ENCODE assay signal across 21 mouse cellular contexts in the genomic region with DNA sequence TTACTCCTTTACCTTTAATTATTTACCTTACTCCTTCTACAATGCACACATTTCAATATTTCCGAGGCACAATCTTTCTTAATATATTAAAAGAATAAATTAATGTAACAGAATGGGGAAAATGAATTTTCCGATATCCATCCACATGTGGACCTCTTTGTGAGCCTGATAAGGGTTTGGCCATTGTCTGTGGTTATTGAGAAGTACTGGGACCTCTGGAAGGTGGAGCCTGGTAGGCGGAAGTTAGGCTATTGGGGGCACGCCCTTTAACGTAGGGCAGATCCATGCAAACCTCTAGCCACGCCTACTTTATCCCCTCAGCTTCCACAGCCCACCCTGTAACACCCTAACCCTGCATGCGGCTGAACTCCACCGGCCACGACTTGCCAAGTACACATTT. TPM values are rescaled to one million over a fixed set of nuclear protein-coding genes. Genes with fewer than 3 reads are reported as not detected.
A peak's percentile ranks its signal among the peaks of the same experiment; 100 is the strongest.
DNase-seq lines count a peak whose midpoint lies in the region.
"Had no signal": no experiment of that assay in that cellular context is flagged by ENCODE, and none has a peak within 500 bp of the region (broad histone marks: within the 10 kb centered on the region; RNA-seq: fewer than 3 reads in every experiment).

No protein-coding gene starts in this region.

- no peaks in the 10 kb centered on the region for H3K36me3 ChIP-seq in heart, embryonic 10.5 days
- H3K36me3 ChIP-seq in limb, embryonic 10.5 days, result no peaks in the 10 kb centered on the region
- H3K36me3 ChIP-seq: embryonic facial prominence, embryonic 13.5 days; embryonic facial prominence, embryonic 15.5 days; forebrain, embryonic 10.5 days; forebrain, embryonic 12.5 days had no signal

- no peak overlapping the region for H3K4me3 ChIP-seq in heart, embryonic 10.5 days
- H3K4me3 ChIP-seq in limb, embryonic 10.5 days, result no peak overlapping the region
- H3K4me3 ChIP-seq: embryonic facial prominence, embryonic 13.5 days; embryonic facial prominence, embryonic 15.5 days; erythroblast, embryonic 14.5 days; forebrain, embryonic 10.5 days; forebrain, embryonic 12.5 days had no signal

- H3K27me3 ChIP-seq in heart, embryonic 10.5 days (ENCODE audit: insufficient read depth, poor library complexity, severe bottlenecking), result no peaks in the 10 kb centered on the region
- H3K27me3 ChIP-seq in limb, embryonic 10.5 days (ENCODE audit: low read depth, poor library complexity, severe bottlenecking), result no peaks in the 10 kb centered on the region
- H3K27me3 ChIP-seq: CH12.LX; embryonic facial prominence, embryonic 13.5 days; embryonic facial prominence, embryonic 15.5 days; forebrain, embryonic 12.5 days had no signal

- H3K27ac ChIP-seq in heart, embryonic 10.5 days, result no peak overlapping the region
- no peak overlapping the region for H3K27ac ChIP-seq in limb, embryonic 10.5 days
- H3K27ac ChIP-seq: embryonic facial prominence, embryonic 13.5 days; embryonic facial prominence, embryonic 15.5 days; forebrain, embryonic 10.5 days; forebrain, embryonic 12.5 days had no signal

- DNase-seq in heart, embryonic 10.5 days (ENCODE audit: low spot score), result peak; percentile 30
- no peak for DNase-seq in heart, postnatal 25 days (ENCODE audit: low spot score)
- peak; percentile 66 for DNase-seq in MEL-GATA-1-ER (ENCODE audit: extremely low read depth, low read depth)
- DNase-seq in limb, embryonic 10.5 days (ENCODE audit: low spot score), result no peak
- no peak for DNase-seq in right cerebral cortex, postnatal 36 days (ENCODE audit: low spot score in 2 of 2)
- DNase-seq: adrenal gland, adult 8-10 months; adrenal gland, postnatal 14 days; adrenal gland, postnatal 36 days; B cell, adult 2 months; cerebellum, adult 18-20 months; cerebellum, adult 8-10 months; cerebellum, adult 9-11 months; cerebellum, postnatal 14 days; cerebellum, postnatal 36 days; embryo, embryonic 11 days had no signal

- intact Hi-C loops in heart, postnatal 25 days (cut with DNase I), result no loop called here

- H3K4me1 ChIP-seq in heart, embryonic 10.5 days, result 0 out of 2 replicates have a peak, but pooled peaks cover 8% of the 10 kb centered on the region
- H3K4me1 ChIP-seq in limb, embryonic 10.5 days, result peaks cover 22% of the 10 kb centered on the region
- H3K4me1 ChIP-seq: embryonic facial prominence, embryonic 15.5 days; forebrain, embryonic 10.5 days; forebrain, embryonic 12.5 days had no signal

- 77% methylated on average over 9 of the region's 9 CpGs for WGBS in heart, embryonic 10.5 days
- 84% methylated on average over 9 of the region's 9 CpGs for WGBS in limb, embryonic 10.5 days

- H3K9me3 ChIP-seq in heart, embryonic 10.5 days, result no peaks in the 10 kb centered on the region
- H3K9me3 ChIP-seq in limb, embryonic 10.5 days (replicated peaks), result no peaks in the 10 kb centered on the region
- H3K9me3 ChIP-seq: embryonic facial prominence, embryonic 13.5 days; embryonic facial prominence, embryonic 15.5 days; forebrain, embryonic 10.5 days; forebrain, embryonic 12.5 days had no signal

RNA-seq across cellular contexts. Expression of a gene that starts 3.1 kb away (rescaled TPM):
- 5.3 and 6.9 TPM in 2 replicates for polyA plus RNA-seq in heart, embryonic 10.5 days (2016; fragmentation: Nextera tagmentation; extraction: Ambion mirVana)
- total RNA-seq in heart, postnatal 25 days (2021), result 1 to 10 TPM; 1.8 to 3.4 TPM
- 33.9 and 38.8 TPM in 2 replicates for polyA plus RNA-seq in limb, embryonic 10.5 days (2016; fragmentation: Nextera tagmentation; extraction: Ambion mirVana)

Comparison
In these comparisons a context has a peak if more than half of its experiments do, and no peak if none do; other contexts are left out.
1. DNase-seq: peak in heart, embryonic 10.5 days (single experiment) and MEL-GATA-1-ER (single experiment); none in heart, postnatal 25 days (single experiment), limb, embryonic 10.5 days (single experiment) and right cerebral cortex, postnatal 36 days (0 of 2).